Mouse (Mus musculus): ENCODE measurements around the gene Klrb1f. TPM values are rescaled to one million over a fixed set of nuclear protein-coding genes. Genes with fewer than 3 reads are reported as not detected.

Gene Klrb1f
- polyA plus RNA-seq, 1 experiment from 2014 or later, result 0.67 TPM

- Histone ChIP-seq H3K4me2 (ENCODE audit: low read depth, low read length) (no peak overlapping the region), H3K4me3 (ENCODE audit: low read length) (no peak overlapping the region), H3K9ac (ENCODE audit: low read length) (no peak overlapping the region), H3K4me1 (replicated peaks; ENCODE audit: control insufficient read depth, insufficient read depth, low read length) (no peaks in the 10 kb centered on the region), H3K27ac (ENCODE audit: low read length) (no peak overlapping the region), H3K9me3 (ENCODE audit: control insufficient read depth, low read length) (no peaks in the 10 kb centered on the region), H3K27me3 (ENCODE audit: control insufficient read depth, insufficient read depth, low read depth, low read length) (no peaks in the 10 kb centered on the region), H3K36me3 (ENCODE audit: control insufficient read depth, insufficient read depth, low read length) (no peaks in the 10 kb centered on the region)
- ATAC-seq (ENCODE audit: low read depth), result no peak
- WGBS, result 77% methylated on average over 5 of the region's 5 CpGs
Measured at GRCm38 (mm10) chr6:129013762-129014276, 31.9 kb upstream of the Klrb1f start.

DNA sequence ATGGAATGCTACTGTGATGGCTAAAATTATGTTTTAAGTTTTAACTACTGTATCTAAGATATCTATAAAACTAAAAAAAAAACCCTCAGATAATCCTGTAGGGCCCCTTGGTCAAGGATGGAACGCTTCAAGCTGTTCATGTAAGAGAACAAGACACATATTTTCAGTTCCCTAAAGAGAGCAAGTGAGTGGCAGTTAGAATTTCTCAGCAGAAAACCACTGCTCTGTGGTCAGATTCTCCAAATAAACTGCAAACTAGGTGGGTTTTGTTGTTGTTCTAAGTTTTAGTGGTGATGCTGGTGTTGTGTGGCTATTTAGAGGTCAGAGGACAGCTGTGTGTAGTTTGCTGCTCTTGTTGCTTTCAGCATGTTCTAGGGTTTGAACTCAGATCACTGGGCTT, 31.3 kb upstream of the Klrb1f start:
- Histone ChIP-seq H3K9ac (ENCODE audit: low read length) (no peak overlapping the region), H3K4me1 (replicated peaks; ENCODE audit: control insufficient read depth, insufficient read depth, low read length) (no peaks in the 10 kb centered on the region), H3K27ac (ENCODE audit: low read length) (no peak overlapping the region), H3K4me3 (ENCODE audit: low read length) (no peak overlapping the region), H3K4me2 (ENCODE audit: low read depth, low read length) (no peak overlapping the region), H3K36me3 (ENCODE audit: control insufficient read depth, insufficient read depth, low read length) (no peaks in the 10 kb centered on the region), H3K9me3 (ENCODE audit: control insufficient read depth, low read length) (no peaks in the 10 kb centered on the region), H3K27me3 (ENCODE audit: control insufficient read depth, insufficient read depth, low read depth, low read length) (no peaks in the 10 kb centered on the region)
- 68% methylated on average over 1 of the region's 1 CpGs for whole genome bisulfite sequencing
- no peak for ATAC-seq (ENCODE audit: low read depth)

- no peak overlapping the region for H3K4me3 ChIP-seq (ENCODE audit: low read length)
- no peaks in the 10 kb centered on the region for H3K9me3 ChIP-seq (ENCODE audit: control insufficient read depth, low read length)
- H3K27me3 ChIP-seq (ENCODE audit: control insufficient read depth, insufficient read depth, low read depth, low read length), result no peaks in the 10 kb centered on the region
- no peaks in the 10 kb centered on the region for H3K36me3 ChIP-seq (ENCODE audit: control insufficient read depth, insufficient read depth, low read length)
- 86% methylated on average over 8 of the region's 8 CpGs for WGBS
- H3K4me2 ChIP-seq (ENCODE audit: low read depth, low read length), result no peak overlapping the region
- H3K27ac ChIP-seq (ENCODE audit: low read length), result no peak overlapping the region
- no peak for ATAC-seq (ENCODE audit: low read depth)
- no peak overlapping the region for H3K9ac ChIP-seq (ENCODE audit: low read length)
- no peaks in the 10 kb centered on the region for H3K4me1 ChIP-seq (replicated peaks; ENCODE audit: control insufficient read depth, insufficient read depth, low read length)
Measured at GRCm38 (mm10) chr6:129027451-129028248, 18.1 kb upstream of the Klrb1f start.

DNA sequence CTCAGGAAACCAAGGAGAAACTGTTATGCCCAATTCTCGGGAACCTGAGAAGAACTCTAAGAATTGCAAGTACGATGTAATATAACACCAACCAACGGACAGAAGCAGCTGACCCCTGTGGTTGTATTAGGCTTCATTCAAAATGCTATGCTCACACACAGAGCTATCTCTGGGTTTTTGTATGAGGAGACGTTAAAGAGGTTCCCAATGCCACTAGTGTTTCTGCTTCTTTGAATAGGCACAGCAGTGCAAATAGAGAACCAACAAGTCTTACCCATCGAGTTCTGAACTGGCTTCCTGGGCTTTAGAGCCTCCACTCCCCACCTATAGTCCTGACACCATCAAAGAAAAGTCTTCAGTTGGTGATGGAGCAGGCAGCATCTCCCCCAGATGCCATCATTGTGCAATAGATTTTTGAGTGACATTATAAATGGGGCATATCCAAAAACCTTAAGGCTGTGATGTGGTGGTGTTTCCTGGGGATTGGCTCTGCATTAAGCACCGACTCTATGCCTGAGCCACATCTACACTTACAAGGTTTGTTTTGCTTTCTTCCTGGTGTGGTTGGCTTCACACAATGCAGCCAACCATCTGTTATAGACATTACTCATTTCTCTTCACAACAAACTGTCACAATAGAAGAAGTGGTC, 15.4 kb upstream of the Klrb1f start:
- H3K36me3 ChIP-seq (ENCODE audit: control insufficient read depth, insufficient read depth, low read length), result no peaks in the 10 kb centered on the region
- H3K27me3 ChIP-seq (ENCODE audit: control insufficient read depth, insufficient read depth, low read depth, low read length), result no peaks in the 10 kb centered on the region
- WGBS, result 52% methylated on average over 6 of the region's 6 CpGs
- no peaks in the 10 kb centered on the region for H3K4me1 ChIP-seq (replicated peaks; ENCODE audit: control insufficient read depth, insufficient read depth, low read length)
- no peak overlapping the region for H3K4me3 ChIP-seq (ENCODE audit: low read length)
- ATAC-seq (ENCODE audit: low read depth), result no peak
- no peak overlapping the region for H3K27ac ChIP-seq (ENCODE audit: low read length)
- no peak overlapping the region for H3K4me2 ChIP-seq (ENCODE audit: low read depth, low read length)
- H3K9ac ChIP-seq (ENCODE audit: low read length), result no peak overlapping the region
- no peaks in the 10 kb centered on the region for H3K9me3 ChIP-seq (ENCODE audit: control insufficient read depth, low read length)

DNA sequence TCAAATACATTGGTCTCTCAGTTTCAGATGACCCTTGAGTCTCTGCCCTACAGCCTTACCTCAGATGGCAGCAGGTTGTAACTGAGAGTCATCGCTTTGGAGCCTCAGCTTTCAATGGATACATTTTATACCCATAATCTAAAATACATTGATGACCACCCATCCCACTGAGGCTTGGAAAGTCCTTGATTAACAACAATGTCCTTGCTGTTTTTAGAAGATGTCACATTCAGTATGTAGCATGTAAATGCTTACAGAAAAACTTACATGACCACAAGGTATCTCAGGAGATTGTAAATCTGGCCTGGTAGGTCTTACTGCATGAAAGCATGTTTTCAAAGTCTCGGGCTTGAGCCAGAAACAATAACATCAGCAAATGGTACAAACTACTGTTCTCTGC, 14.7 kb upstream of the Klrb1f start:
- no peaks in the 10 kb centered on the region for H3K9me3 ChIP-seq (ENCODE audit: control insufficient read depth, low read length)
- no peak overlapping the region for H3K4me2 ChIP-seq (ENCODE audit: low read depth, low read length)
- H3K9ac ChIP-seq (ENCODE audit: low read length), result no peak overlapping the region
- H3K4me3 ChIP-seq (ENCODE audit: low read length), result no peak overlapping the region
- H3K27ac ChIP-seq (ENCODE audit: low read length), result no peak overlapping the region
- whole genome bisulfite sequencing, result 83% methylated on average over 2 of the region's 2 CpGs
- H3K27me3 ChIP-seq (ENCODE audit: control insufficient read depth, insufficient read depth, low read depth, low read length), result no peaks in the 10 kb centered on the region
- no peaks in the 10 kb centered on the region for H3K36me3 ChIP-seq (ENCODE audit: control insufficient read depth, insufficient read depth, low read length)
- no peaks in the 10 kb centered on the region for H3K4me1 ChIP-seq (replicated peaks; ENCODE audit: control insufficient read depth, insufficient read depth, low read length)
- ATAC-seq (ENCODE audit: low read depth), result no peak

GRCm38 (mm10) chr6:129033397-129033796, 12.3 kb upstream of the Klrb1f start:
- H3K9ac ChIP-seq (ENCODE audit: low read length), result no peak overlapping the region
- H3K4me3 ChIP-seq (ENCODE audit: low read length), result no peak overlapping the region
- H3K27ac ChIP-seq (ENCODE audit: low read length), result no peak overlapping the region
- no peaks in the 10 kb centered on the region for H3K27me3 ChIP-seq (ENCODE audit: control insufficient read depth, insufficient read depth, low read depth, low read length)
- H3K9me3 ChIP-seq (ENCODE audit: control insufficient read depth, low read length), result no peaks in the 10 kb centered on the region
- ATAC-seq (ENCODE audit: low read depth), result no peak
- H3K36me3 ChIP-seq (ENCODE audit: control insufficient read depth, insufficient read depth, low read length), result no peaks in the 10 kb centered on the region
- no peak overlapping the region for H3K4me2 ChIP-seq (ENCODE audit: low read depth, low read length)
- 80% methylated on average over 2 of the region's 2 CpGs for whole genome bisulfite sequencing
- H3K4me1 ChIP-seq (replicated peaks; ENCODE audit: control insufficient read depth, insufficient read depth, low read length), result no peaks in the 10 kb centered on the region

GRCm38 (mm10) chr6:129035017-129035416, 10.7 kb upstream of the Klrb1f start:
- Histone ChIP-seq H3K4me1 (replicated peaks; ENCODE audit: control insufficient read depth, insufficient read depth, low read length) (no peaks in the 10 kb centered on the region), H3K36me3 (ENCODE audit: control insufficient read depth, insufficient read depth, low read length) (no peaks in the 10 kb centered on the region), H3K9me3 (ENCODE audit: control insufficient read depth, low read length) (no peaks in the 10 kb centered on the region), H3K27ac (ENCODE audit: low read length) (no peak overlapping the region), H3K9ac (ENCODE audit: low read length) (no peak overlapping the region), H3K27me3 (ENCODE audit: control insufficient read depth, insufficient read depth, low read depth, low read length) (no peaks in the 10 kb centered on the region), H3K4me3 (ENCODE audit: low read length) (no peak overlapping the region), H3K4me2 (ENCODE audit: low read depth, low read length) (no peak overlapping the region)
- no peak for ATAC-seq (ENCODE audit: low read depth)
- WGBS, result 57% methylated on average over 2 of the region's 2 CpGs

DNA sequence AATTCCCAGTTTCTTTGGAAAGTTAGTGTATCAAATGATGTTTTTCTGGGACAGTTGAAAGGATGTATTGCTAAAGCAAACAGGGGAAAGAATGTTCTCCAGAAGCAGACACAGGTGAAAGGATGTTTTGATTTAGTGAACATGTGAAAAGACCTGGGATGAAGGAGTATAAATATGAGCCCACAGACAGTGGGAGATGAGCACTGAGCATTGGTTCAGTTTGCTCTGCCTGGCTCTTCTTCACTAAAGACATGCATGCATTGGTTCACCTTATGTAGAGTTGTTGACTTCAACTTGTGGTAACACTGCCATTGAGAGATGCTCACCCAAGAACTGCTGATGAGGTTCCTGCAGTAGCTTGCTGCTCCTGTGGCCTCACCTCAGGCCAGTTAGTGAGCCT, 9.4 kb upstream of the Klrb1f start:
- no peaks in the 10 kb centered on the region for H3K27me3 ChIP-seq (ENCODE audit: control insufficient read depth, insufficient read depth, low read depth, low read length)
- H3K4me1 ChIP-seq (replicated peaks; ENCODE audit: control insufficient read depth, insufficient read depth, low read length), result no peaks in the 10 kb centered on the region
- no peak overlapping the region for H3K27ac ChIP-seq (ENCODE audit: low read length)
- H3K9me3 ChIP-seq (ENCODE audit: control insufficient read depth, low read length), result no peaks in the 10 kb centered on the region
- H3K4me2 ChIP-seq (ENCODE audit: low read depth, low read length), result no peak overlapping the region
- no peaks in the 10 kb centered on the region for H3K36me3 ChIP-seq (ENCODE audit: control insufficient read depth, insufficient read depth, low read length)
- no peak for ATAC-seq (ENCODE audit: low read depth)
- no peak overlapping the region for H3K9ac ChIP-seq (ENCODE audit: low read length)
- no peak overlapping the region for H3K4me3 ChIP-seq (ENCODE audit: low read length)

DNA sequence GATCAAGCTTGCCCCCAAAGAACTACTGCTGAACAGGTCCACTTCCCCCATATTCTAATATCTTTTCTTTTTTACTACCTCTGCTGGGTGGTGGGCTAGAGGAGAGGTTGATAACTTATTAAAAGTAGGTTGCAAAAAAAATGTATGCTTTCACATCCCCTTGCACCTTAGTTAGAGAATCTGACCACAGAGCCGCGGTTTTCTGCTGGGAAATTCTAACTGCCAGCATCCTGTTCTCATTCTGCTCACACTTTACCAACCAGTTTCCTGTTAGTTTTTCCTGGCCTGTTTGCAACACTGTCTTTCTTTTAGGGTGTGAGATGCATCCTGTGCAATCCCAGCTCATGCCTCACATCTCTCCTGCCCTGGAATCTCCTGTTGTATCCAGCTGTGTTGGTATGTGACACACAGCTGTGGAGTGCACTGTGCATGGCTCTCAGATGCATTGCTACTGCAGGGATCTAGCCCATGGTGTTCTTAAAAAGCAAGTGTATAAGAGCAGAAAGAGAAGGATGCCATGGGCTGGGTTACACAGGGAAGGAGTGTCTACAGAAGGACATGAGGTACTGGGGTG, 8.7 kb upstream of the Klrb1f start:
- Histone ChIP-seq H3K4me1 (replicated peaks; ENCODE audit: control insufficient read depth, insufficient read depth, low read length) (no peaks in the 10 kb centered on the region), H3K27me3 (ENCODE audit: control insufficient read depth, insufficient read depth, low read depth, low read length) (no peaks in the 10 kb centered on the region), H3K4me2 (ENCODE audit: low read depth, low read length) (no peak overlapping the region), H3K9ac (ENCODE audit: low read length) (no peak overlapping the region), H3K36me3 (ENCODE audit: control insufficient read depth, insufficient read depth, low read length) (no peaks in the 10 kb centered on the region), H3K27ac (ENCODE audit: low read length) (no peak overlapping the region), H3K9me3 (ENCODE audit: control insufficient read depth, low read length) (no peaks in the 10 kb centered on the region), H3K4me3 (ENCODE audit: low read length) (no peak overlapping the region)
- peak; percentile 51 for ATAC-seq (ENCODE audit: low read depth)
- 55% methylated on average over 2 of the region's 2 CpGs for WGBS
